35 mouse cellular contexts compared by ENCODE assay signal in genomic region chr11:121219776-121220175, GRCm38 (mm10).
"Had no signal": no experiment of that assay in that cellular context is flagged by ENCODE, and none has a peak within 500 bp of the region (broad histone marks: within the 10 kb centered on the region; RNA-seq: fewer than 3 reads in every experiment).

No protein-coding gene starts in this region.

- H3K4me1 ChIP-seq: hindbrain, embryonic 10.5 days; hindbrain, embryonic 12.5 days; hindbrain, embryonic 13.5 days; hindbrain, embryonic 15.5 days; intestine, embryonic 15.5 days; kidney, embryonic 15.5 days had no signal

- H3K9ac ChIP-seq: heart, embryonic 12.5 days; heart, embryonic 13.5 days; heart, embryonic 15.5 days; hindbrain, embryonic 12.5 days; hindbrain, embryonic 13.5 days; hindbrain, embryonic 14.5 days; hindbrain, embryonic 15.5 days; intestine, embryonic 15.5 days; kidney, embryonic 15.5 days had no signal

- H3K27me3 ChIP-seq: heart, embryonic 12.5 days; heart, embryonic 13.5 days; heart, embryonic 15.5 days; hindbrain, embryonic 12.5 days; hindbrain, embryonic 13.5 days; hindbrain, embryonic 15.5 days; intestine, embryonic 15.5 days; kidney, embryonic 15.5 days had no signal

- H3K27ac ChIP-seq: heart, embryonic 13.5 days; heart, embryonic 15.5 days; hindbrain, embryonic 10.5 days; hindbrain, embryonic 12.5 days; hindbrain, embryonic 13.5 days; hindbrain, embryonic 14.5 days; hindbrain, embryonic 15.5 days; hindbrain, postnatal 0 days; intestine, embryonic 15.5 days; kidney, embryonic 15.5 days; kidney, postnatal 0 days; layer of hippocampus, adult 2 months; left cerebral cortex, adult 2 months had no signal

- H3K9me3 ChIP-seq: heart, embryonic 12.5 days; heart, embryonic 13.5 days; heart, embryonic 15.5 days; hindbrain, embryonic 10.5 days; hindbrain, embryonic 12.5 days; hindbrain, embryonic 13.5 days; hindbrain, embryonic 15.5 days; intestine, embryonic 15.5 days; kidney, embryonic 15.5 days had no signal

- H3K4me3 ChIP-seq: heart, embryonic 12.5 days; heart, embryonic 13.5 days; heart, embryonic 15.5 days; hindbrain, embryonic 10.5 days; hindbrain, embryonic 12.5 days; hindbrain, embryonic 13.5 days; hindbrain, embryonic 15.5 days; intestine, embryonic 15.5 days; kidney, embryonic 15.5 days; layer of hippocampus, adult 2 months; left cerebral cortex, adult 2 months had no signal

- H3K4me2 ChIP-seq: heart, embryonic 11.5 days; heart, embryonic 12.5 days; heart, embryonic 13.5 days; heart, embryonic 15.5 days; hindbrain, embryonic 12.5 days; hindbrain, embryonic 13.5 days; hindbrain, embryonic 14.5 days; hindbrain, embryonic 15.5 days; intestine, embryonic 15.5 days; kidney, embryonic 15.5 days had no signal

- ATAC-seq: hindbrain, embryonic 16.5 days; hindbrain, postnatal 0 days; inflammation-experienced regulatory T-cells, adult 6 months; intestine, embryonic 15.5 days; intestine, embryonic 16.5 days; intestine, postnatal 0 days had no signal

- DNase-seq: heart, postnatal 10 days; heart, postnatal 14 days; heart, postnatal 36 days; heart, postnatal 4 days; kidney, adult 11 months; kidney, adult 18-20 months; kidney, adult 2 months; kidney, adult 8-10 months; kidney, adult 9 months; kidney, postnatal 10 days; kidney, postnatal 14 days; kidney, postnatal 25 days; kidney, postnatal 36 days; kidney, postnatal 4 days; layer of hippocampus, adult 9-11 months; layer of hippocampus, postnatal 36 days had no signal
